Mouse (Mus musculus) liver, postnatal 0 days (tissue): ENCODE measurements around the gene Fbxo3. TPM values are rescaled to one million over a fixed set of nuclear protein-coding genes. Genes with fewer than 3 reads are reported as not detected.

Experiments used
- ATAC-seq: fragments of 200-750 bp; cut with Nextera tagmentation; 2 replicates; pipeline ENCODE4 v1.8.0; 2017; ENCODE audit warnings: mild to moderate bottlenecking, moderate library complexity
- DNase-seq: peaks from one replicate; pipeline ENCODE4 v3.0.0-alpha.2; 2016
- H3K27ac ChIP-seq: fragments of 300-500 bp; sonication (generic); 2 replicates; pipeline ENCODE4 v1.5.1; 2014; ENCODE audit warnings: antibody characterized with exemption, moderate library complexity, mild to moderate bottlenecking, low read depth
- H3K27me3 ChIP-seq: fragments of 300-500 bp; sonication (generic); 2 replicates; pipeline ENCODE4 v1.6.1; 2014; ENCODE audit warnings: low read length, control low read depth, mixed read lengths; ENCODE audit not compliant: insufficient read depth
- H3K36me3 ChIP-seq: fragments of 300-500 bp; sonication (generic); replicated peaks from 2 replicates; pipeline ENCODE4 v1.6.1; 2014; ENCODE audit warnings: mild to moderate bottlenecking, control low read depth, low read length, moderate library complexity, mixed read lengths; ENCODE audit not compliant: insufficient read depth
- H3K4me1 ChIP-seq: fragments of 300-500 bp; sonication (generic); 2 replicates; pipeline ENCODE4 v1.6.1; 2014; ENCODE audit warnings: antibody characterized with exemption, mild to moderate bottlenecking, control low read depth; ENCODE audit not compliant: insufficient read depth
- H3K4me2 ChIP-seq: fragments of 300-500 bp; sonication (generic); 2 replicates; pipeline ENCODE4 v1.6.1; 2014; ENCODE audit warnings: low read depth, mild to moderate bottlenecking, low read length, moderate library complexity, mixed read lengths
- H3K4me3 ChIP-seq: fragments of 300-500 bp; sonication (generic); 2 replicates; pipeline ENCODE4 v1.5.1; 2014; ENCODE audit warnings: low read depth, low read length
- H3K9ac ChIP-seq: fragments of 300-500 bp; sonication (generic); replicated peaks from 2 replicates; pipeline ENCODE4 v1.6.1; 2014; ENCODE audit warnings: mild to moderate bottlenecking, moderate library complexity
- H3K9me3 ChIP-seq: fragments of 300-500 bp; sonication (generic); 2 replicates; pipeline ENCODE4 v1.6.1; 2016; ENCODE audit warnings: mild to moderate bottlenecking, control low read depth, low read length, mixed read lengths
- CTCF ChIP-seq: sonication (generic); IDR thresholded peaks from 2 replicates; pipeline ENCODE4 v1.5.1; 2016; ENCODE audit warnings: antibody characterized with exemption, low read depth
- EP300 ChIP-seq: IDR thresholded peaks from 2 replicates; pipeline ENCODE4 v1.6.1; 2016; ENCODE audit warnings: antibody characterized with exemption, low read depth, mild to moderate bottlenecking
- WGBS: fragments of 180-500 bp; shearing (Covaris S2); extraction: QIAGEN DNeasy Blood & Tissue Kit; methylation state at CpG from one replicate; pipeline ENCODE4 v1.1.7; 2014; ENCODE audit not compliant: insufficient replicate concordance; 5-methylcytosine and 5-hydroxymethylcytosine counted together
- polyA plus RNA-seq: library from polyadenylated mRNA; unstranded; fragments of >200 nt; fragmentation: Nextera tagmentation; extraction: Ambion mirVana; gene quantifications from 2 replicates; pipeline ENCODE4 v1.2.1, GENCODE M21; 2015

The Fbxo3 gene
- polyA plus RNA-seq, 1 experiment from 2014 or later, result 41.9 TPM

GRCm38 (mm10) chr2:104034832-104035472 lies 7.4 kb downstream of the Fbxo3 start:
- Histone ChIP-seq H3K27me3 (no peaks in the 10 kb centered on the region), H3K4me3 (no peak overlapping the region), H3K4me1 (peaks cover 6% of the 10 kb centered on the region), H3K27ac (no peak overlapping the region), H3K36me3 (peaks cover 66% of the 10 kb centered on the region), H3K9ac (no peak overlapping the region), H3K9me3 (no peaks in the 10 kb centered on the region), H3K4me2 (no peak overlapping the region)
- DNase-seq (peak; percentile 78), ATAC-seq (peak; percentile 71)
- TF ChIP-seq EP300, result 0 out of 2 replicates have a peak, but pooled peaks have one; percentile 20
- peak; percentile 97 for TF ChIP-seq CTCF
- WGBS, result 37% methylated on average over 3 of the region's 3 CpGs

- H3K27ac ChIP-seq, result no peak overlapping the region
Measured at GRCm38 (mm10) chr2:104035595-104035994, 8.1 kb downstream of the Fbxo3 start.

GRCm38 (mm10) chr2:104036316-104036715 lies 8.8 kb downstream of the Fbxo3 start:
- H3K27ac ChIP-seq, result no peak overlapping the region
- WGBS, result 72% methylated on average over 3 of the region's 3 CpGs
- no peak for DNase-seq
- H3K4me1 ChIP-seq, result peaks cover 7% of the 10 kb centered on the region
- H3K27me3 ChIP-seq, result no peaks in the 10 kb centered on the region
- no peak for TF ChIP-seq EP300
- no peak for TF ChIP-seq CTCF
- no peak overlapping the region for H3K4me2 ChIP-seq
- no peaks in the 10 kb centered on the region for H3K9me3 ChIP-seq
- peaks cover 67% of the 10 kb centered on the region for H3K36me3 ChIP-seq
- H3K9ac ChIP-seq, result no peak overlapping the region
- H3K4me3 ChIP-seq, result no peak overlapping the region
- no peak for ATAC-seq

More at GRCm38 (mm10) chr2:104035595-104035994, 8.1 kb downstream of the Fbxo3 start:
- H3K36me3 ChIP-seq, result peaks cover 68% of the 10 kb centered on the region
- no peak for ATAC-seq
- TF ChIP-seq EP300, result no peak
- no peak for TF ChIP-seq CTCF
- peaks cover 5% of the 10 kb centered on the region for H3K4me1 ChIP-seq
- H3K4me3 ChIP-seq, result no peak overlapping the region
- DNase-seq, result no peak
- H3K9me3 ChIP-seq, result no peaks in the 10 kb centered on the region
- H3K4me2 ChIP-seq, result no peak overlapping the region
- H3K9ac ChIP-seq, result no peak overlapping the region
- no peaks in the 10 kb centered on the region for H3K27me3 ChIP-seq
- WGBS, result 87% methylated on average over 6 of the region's 6 CpGs

- Histone ChIP-seq H3K27ac (no peak overlapping the region), H3K36me3 (peaks cover 61% of the 10 kb centered on the region), H3K4me2 (no peak overlapping the region), H3K4me3 (no peak overlapping the region), H3K27me3 (no peaks in the 10 kb centered on the region), H3K9ac (no peak overlapping the region), H3K9me3 (no peaks in the 10 kb centered on the region), H3K4me1 (peaks cover 9% of the 10 kb centered on the region)
- ATAC-seq (no peak), DNase-seq (no peak)
- 85% methylated on average over 2 of the region's 2 CpGs for WGBS
- TF ChIP-seq CTCF, result no peak
- no peak for TF ChIP-seq EP300
Measured at GRCm38 (mm10) chr2:104038236-104038635, 10.7 kb downstream of the Fbxo3 start.

DNA sequence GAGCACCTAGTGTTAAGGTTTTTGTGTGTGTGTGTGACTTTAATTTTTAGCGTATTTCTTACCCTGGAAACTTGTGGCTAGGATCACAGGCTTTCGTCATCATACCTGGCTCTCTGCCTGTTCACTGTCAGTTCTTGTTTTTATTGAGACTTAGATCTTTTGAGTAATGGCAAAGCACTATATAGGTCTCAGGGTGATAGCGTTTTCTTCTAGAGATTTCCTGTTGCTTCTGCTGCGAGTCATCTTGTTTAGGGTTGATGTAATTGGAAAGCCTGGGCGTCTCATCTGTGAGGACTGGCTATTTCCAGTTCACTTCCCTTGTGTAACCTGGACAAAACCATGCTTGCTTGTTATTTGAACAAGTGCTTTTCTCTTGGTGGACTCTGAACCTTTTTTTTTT lies 14.1 kb downstream of the Fbxo3 start:
- Histone ChIP-seq H3K27ac (peak overlapping the region; percentile 67), H3K4me2 (peak overlapping the region; percentile 26; the same call in 1 of the 2 replicates), H3K27me3 (no peaks in the 10 kb centered on the region), H3K9ac (no peak overlapping the region), H3K9me3 (no peaks in the 10 kb centered on the region), H3K36me3 (peaks cover 50% of the 10 kb centered on the region), H3K4me3 (no peak overlapping the region), H3K4me1 (peaks cover 17% of the 10 kb centered on the region)
- WGBS, result 61% methylated on average over 5 of the region's 5 CpGs
- peak; percentile 33 for DNase-seq
- peak; percentile 67 for ATAC-seq
- no peak for TF ChIP-seq EP300
- TF ChIP-seq CTCF, result no peak

DNA sequence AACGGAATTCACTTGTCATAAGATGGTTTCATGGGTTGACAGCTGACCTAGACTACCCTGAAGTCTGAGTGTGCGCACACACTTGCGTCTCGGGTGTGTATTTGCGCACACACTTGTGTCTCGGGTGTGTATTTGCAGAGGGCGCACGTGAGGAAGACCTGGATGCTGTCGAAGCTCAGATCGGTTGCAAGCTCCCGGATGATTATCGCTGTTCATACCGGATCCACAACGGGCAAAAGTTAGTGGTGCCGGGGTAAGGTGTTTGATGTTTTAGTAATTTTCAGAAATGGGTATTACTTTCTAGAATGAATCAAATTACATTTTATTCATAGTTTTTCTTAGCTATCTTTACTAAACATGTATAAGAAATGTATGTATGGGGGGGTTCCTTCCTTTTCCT lies 15.2 kb downstream of the Fbxo3 start:
- DNase-seq (no peak), ATAC-seq (no peak)
- H3K27me3 ChIP-seq, result no peaks in the 10 kb centered on the region
- WGBS, result 93% methylated on average over 15 of the region's 15 CpGs
- H3K4me1 ChIP-seq, result peaks cover 17% of the 10 kb centered on the region
- no peaks in the 10 kb centered on the region for H3K9me3 ChIP-seq
- H3K4me2 ChIP-seq, result no peak overlapping the region
- peaks cover 45% of the 10 kb centered on the region for H3K36me3 ChIP-seq
- TF ChIP-seq EP300 (no peak), CTCF (no peak)
- H3K9ac ChIP-seq, result no peak overlapping the region
- no peak overlapping the region for H3K27ac ChIP-seq
- H3K4me3 ChIP-seq, result no peak overlapping the region
